Mouse (Mus musculus) bone marrow macrophage, adult 2 months (primary cell): ENCODE measurements around the gene Ush2a.

Experiments
- CTCF ChIP-seq: IDR thresholded peaks from 2 replicates; pipeline ENCODE4 v1.5.1; 2012; ENCODE audit warnings: low read depth, mild to moderate bottlenecking, low read length, moderate library complexity
- POLR2A ChIP-seq: IDR thresholded peaks from 2 replicates; pipeline ENCODE4 v1.6.1; 2012; ENCODE audit warnings: mild to moderate bottlenecking, low read depth, low read length, borderline replicate concordance

DNA sequence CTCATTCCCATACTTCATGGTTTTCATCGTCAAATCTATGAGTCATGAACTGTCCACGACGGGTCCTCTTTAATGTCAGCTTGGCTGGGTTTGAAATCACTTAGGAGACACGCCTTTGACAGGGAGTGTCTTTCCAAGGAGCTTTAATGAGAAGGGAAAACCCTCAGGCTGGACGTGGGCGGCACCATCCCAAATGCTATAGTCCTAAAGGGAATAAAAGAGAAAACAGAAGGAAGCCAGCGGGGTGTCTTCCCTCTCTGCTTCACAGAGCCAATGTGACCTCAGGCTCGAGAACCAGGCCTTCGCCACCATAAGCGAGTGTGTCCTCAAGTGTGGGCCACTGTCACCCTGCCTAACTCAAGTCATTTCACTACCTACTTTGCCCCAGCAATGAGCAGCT, 523.2 kb downstream of the Ush2a start:
- TF ChIP-seq POLR2A, result no peak
- TF ChIP-seq CTCF, result no peak
